Mouse (Mus musculus): ENCODE results near the gene Pgr. TPM values are rescaled to one million over a fixed set of nuclear protein-coding genes. Genes with fewer than 3 reads are reported as not detected.
A peak's percentile ranks its signal among the peaks of the same experiment; 100 is the strongest.

The Pgr gene
- polyA plus RNA-seq (2016; fragmentation: Nextera tagmentation; extraction: Ambion mirVana) = 0.10 and 0.11 TPM in 2 replicates

DNA sequence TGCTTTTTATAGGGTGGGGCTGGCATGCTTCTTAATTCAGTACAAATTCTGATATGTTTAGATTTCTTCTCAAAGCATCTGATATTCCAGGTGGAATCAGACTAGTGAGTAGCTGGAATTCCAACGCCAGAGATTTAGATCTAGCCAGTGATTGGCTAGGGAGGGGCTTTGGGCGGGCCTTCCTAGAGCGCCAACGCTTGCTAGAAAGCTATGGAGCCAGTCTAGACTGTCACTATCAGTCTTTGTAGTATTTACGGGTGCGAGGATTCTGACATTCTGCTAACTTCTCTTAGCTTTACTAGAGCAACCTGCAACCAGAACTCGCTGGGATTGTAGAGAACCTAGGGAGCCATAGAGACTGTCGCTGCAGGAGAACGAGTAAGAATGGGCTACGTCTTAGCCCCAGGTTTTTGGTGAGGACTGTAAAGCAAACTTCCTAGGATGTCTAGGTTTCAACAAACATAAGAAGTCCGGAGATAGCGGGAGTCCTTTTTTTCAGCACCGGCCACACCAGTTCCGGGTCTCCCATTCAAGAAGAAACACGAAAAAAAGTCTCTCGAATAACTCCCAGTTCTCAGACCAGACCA lies at the start of gene Pgr:
Gene Pgr (plus strand): TSS at position 218 of the 587 bp plus-strand sequence.
- under 1% methylated on average over 16 of the region's 16 CpGs for WGBS
- Histone ChIP-seq H3K27me3 (ENCODE audit: low read depth, poor library complexity, severe bottlenecking) (peaks cover 60% of the 10 kb centered on the region), H3K4me1 (peaks cover 20% of the 10 kb centered on the region), H3K9me3 (replicated peaks) (no peaks in the 10 kb centered on the region), H3K4me3 (peak within 1 kb of the TSS; percentile 65), H3K36me3 (no peaks in the 10 kb centered on the region), H3K27ac (no peak within 1 kb of the TSS)
- no peak for DNase-seq (ENCODE audit: low spot score)

DNA sequence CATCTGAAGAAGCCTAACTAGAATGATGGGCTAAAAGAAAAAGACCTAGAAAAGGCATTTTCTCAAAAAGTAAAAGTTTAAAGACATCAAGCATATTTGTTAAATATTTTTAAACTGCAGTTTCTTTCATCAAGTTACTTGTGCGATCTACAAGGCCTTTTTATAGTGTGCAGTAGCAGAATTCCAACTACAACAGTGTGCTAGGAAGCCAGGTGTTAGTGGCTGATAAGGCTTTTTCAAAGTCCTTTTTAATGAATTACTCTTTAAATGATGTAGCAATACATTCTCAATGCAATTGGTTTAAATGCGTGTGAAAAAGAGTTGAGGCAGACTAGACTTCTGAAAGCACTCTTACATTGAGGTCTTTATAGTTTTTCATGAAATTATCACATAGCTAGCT lies 42.2 kb upstream of the Pgr start:
- no peak for DNase-seq (ENCODE audit: low spot score)
- Histone ChIP-seq H3K9me3 (replicated peaks) (no peaks in the 10 kb centered on the region), H3K36me3 (no peaks in the 10 kb centered on the region), H3K4me3 (no peak overlapping the region), H3K27ac (no peak overlapping the region), H3K27me3 (ENCODE audit: low read depth, poor library complexity, severe bottlenecking) (no peaks in the 10 kb centered on the region), H3K4me1 (no peaks in the 10 kb centered on the region)
- 94% methylated on average over 2 of the region's 2 CpGs for WGBS

DNA sequence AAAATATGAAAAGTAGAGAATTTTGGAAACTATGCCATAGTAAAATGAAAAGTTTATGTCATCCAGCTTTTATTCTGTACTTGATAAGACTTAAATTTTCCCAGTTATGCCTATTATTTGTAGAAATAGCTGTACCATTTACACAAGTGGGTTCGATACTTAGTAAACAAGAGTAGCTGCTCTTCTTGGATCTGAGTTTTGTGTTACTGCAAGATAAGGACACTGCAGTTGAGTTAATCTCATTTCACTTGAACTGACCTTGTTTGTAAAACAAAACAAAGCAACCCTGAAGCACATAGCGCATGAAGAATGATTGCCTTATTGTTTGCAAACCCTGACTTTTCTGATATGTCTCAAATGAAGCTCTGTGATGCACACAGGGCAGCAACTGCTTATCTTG lies 31.1 kb upstream of the Pgr start:
- Histone ChIP-seq H3K4me1 (no peaks in the 10 kb centered on the region), H3K4me3 (no peak overlapping the region), H3K27ac (no peak overlapping the region), H3K27me3 (ENCODE audit: low read depth, poor library complexity, severe bottlenecking) (no peaks in the 10 kb centered on the region), H3K9me3 (replicated peaks) (no peaks in the 10 kb centered on the region), H3K36me3 (no peaks in the 10 kb centered on the region)
- WGBS = 88% methylated on average over 2 of the region's 2 CpGs
- no peak for DNase-seq (ENCODE audit: low spot score)

- peaks cover 24% of the 10 kb centered on the region for H3K27me3 ChIP-seq (ENCODE audit: low read depth, poor library complexity, severe bottlenecking)
- H3K36me3 ChIP-seq = no peaks in the 10 kb centered on the region
- no peak for DNase-seq (ENCODE audit: low spot score)
- peaks cover 4% of the 10 kb centered on the region for H3K4me1 ChIP-seq
- H3K4me3 ChIP-seq = no peak overlapping the region
- no peak overlapping the region for H3K27ac ChIP-seq
- no peaks in the 10 kb centered on the region for H3K9me3 ChIP-seq (replicated peaks)
- 88% methylated on average over 5 of the region's 5 CpGs for WGBS
Observed at GRCm38 (mm10) chr9:8895205-8895604, 4.4 kb upstream of the Pgr start.

DNA sequence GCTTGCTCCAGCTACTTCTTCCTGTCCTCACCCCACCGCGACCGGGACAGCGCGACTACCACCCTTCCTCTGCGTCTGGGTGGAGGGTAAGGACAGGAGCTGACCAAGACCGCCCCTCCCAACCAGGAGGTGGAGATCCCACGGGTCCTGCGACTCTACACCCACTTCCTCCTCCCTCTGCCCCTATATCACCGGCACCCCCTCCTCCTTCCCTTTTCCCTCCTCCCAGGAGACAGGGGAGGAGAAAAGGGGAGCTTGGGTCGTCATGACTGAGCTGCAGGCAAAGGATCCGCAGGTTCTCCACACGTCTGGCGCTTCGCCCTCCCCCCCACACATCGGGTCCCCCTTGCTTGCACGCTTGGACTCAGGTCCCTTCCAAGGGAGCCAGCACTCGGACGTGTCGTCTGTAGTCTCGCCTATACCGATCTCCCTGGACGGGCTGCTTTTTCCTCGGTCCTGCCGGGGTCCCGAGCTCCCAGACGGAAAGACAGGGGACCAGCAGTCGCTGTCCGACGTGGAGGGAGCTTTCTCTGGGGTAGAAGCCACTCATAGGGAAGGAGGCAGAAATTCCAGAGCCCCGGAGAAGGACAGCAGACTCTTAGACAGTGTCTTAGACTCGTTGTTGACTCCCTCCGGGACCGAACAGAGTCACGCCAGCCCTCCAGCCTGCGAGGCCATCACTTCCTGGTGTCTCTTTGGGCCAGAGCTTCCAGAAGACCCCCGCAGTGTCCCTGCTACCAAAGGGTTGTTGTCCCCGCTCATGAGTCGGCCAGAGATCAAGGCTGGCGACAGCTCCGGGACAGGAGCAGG lies 775 bp downstream of the Pgr start:
- WGBS = 1% methylated on average over 41 of the region's 41 CpGs
- Histone ChIP-seq H3K4me3 (peak overlapping the region; percentile 65), H3K27ac (no peak overlapping the region), H3K36me3 (no peaks in the 10 kb centered on the region), H3K9me3 (replicated peaks) (no peaks in the 10 kb centered on the region), H3K27me3 (ENCODE audit: low read depth, poor library complexity, severe bottlenecking) (peaks cover 60% of the 10 kb centered on the region), H3K4me1 (peaks cover 20% of the 10 kb centered on the region)
- DNase-seq (ENCODE audit: low spot score) = peak; percentile 63

- peak; percentile 53 for DNase-seq (ENCODE audit: low spot score)
- Histone ChIP-seq H3K4me3 (peak overlapping the region; percentile 65), H3K9me3 (replicated peaks) (no peaks in the 10 kb centered on the region), H3K4me1 (peaks cover 20% of the 10 kb centered on the region), H3K27me3 (ENCODE audit: low read depth, poor library complexity, severe bottlenecking) (peaks cover 60% of the 10 kb centered on the region), H3K36me3 (no peaks in the 10 kb centered on the region), H3K27ac (peak overlapping the region; percentile 68; the same call in 1 of the 2 replicates)
- WGBS = under 1% methylated on average over 36 of the region's 36 CpGs
Observed at GRCm38 (mm10) chr9:8901013-8901646, 1.5 kb downstream of the Pgr start.

GRCm38 (mm10) chr9:8901647-8902131 lies 2.1 kb downstream of the Pgr start:
- Histone ChIP-seq H3K36me3 (no peaks in the 10 kb centered on the region), H3K4me1 (peaks cover 20% of the 10 kb centered on the region), H3K4me3 (peak overlapping the region; percentile 65), H3K9me3 (replicated peaks) (no peaks in the 10 kb centered on the region), H3K27me3 (ENCODE audit: low read depth, poor library complexity, severe bottlenecking) (peaks cover 60% of the 10 kb centered on the region), H3K27ac (peak overlapping the region; percentile 68; the same call in 1 of the 2 replicates)
- WGBS = under 1% methylated on average over 45 of the region's 49 CpGs
- DNase-seq (ENCODE audit: low spot score) = peak; percentile 63

DNA sequence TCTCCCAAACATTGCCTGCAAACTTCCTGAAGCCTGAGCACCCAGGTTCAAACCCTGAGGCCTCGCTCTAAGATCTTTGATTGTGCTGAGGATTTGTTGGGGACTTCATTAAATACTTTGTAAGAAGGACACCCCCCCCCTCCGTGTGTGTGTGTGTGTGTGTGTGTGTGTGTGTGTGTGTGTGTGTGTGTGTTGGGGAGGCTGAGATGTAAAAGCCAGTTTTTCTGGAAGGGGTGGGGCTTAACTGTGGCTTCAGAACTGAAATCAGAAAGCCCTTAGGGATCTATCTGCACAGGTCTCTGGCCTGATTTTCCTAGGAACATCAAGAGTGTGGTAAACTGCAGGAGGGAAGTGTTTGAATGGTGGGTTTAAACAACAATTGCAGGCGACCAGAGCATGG lies 2.6 kb downstream of the Pgr start:
- H3K36me3 ChIP-seq = no peaks in the 10 kb centered on the region
- H3K4me3 ChIP-seq = peak overlapping the region; percentile 65
- H3K27ac ChIP-seq = no peak overlapping the region
- H3K9me3 ChIP-seq (replicated peaks) = no peaks in the 10 kb centered on the region
- peaks cover 60% of the 10 kb centered on the region for H3K27me3 ChIP-seq (ENCODE audit: low read depth, poor library complexity, severe bottlenecking)
- H3K4me1 ChIP-seq = peaks cover 20% of the 10 kb centered on the region
- no peak for DNase-seq (ENCODE audit: low spot score)
- 21% methylated on average over 3 of the region's 3 CpGs for WGBS

DNA sequence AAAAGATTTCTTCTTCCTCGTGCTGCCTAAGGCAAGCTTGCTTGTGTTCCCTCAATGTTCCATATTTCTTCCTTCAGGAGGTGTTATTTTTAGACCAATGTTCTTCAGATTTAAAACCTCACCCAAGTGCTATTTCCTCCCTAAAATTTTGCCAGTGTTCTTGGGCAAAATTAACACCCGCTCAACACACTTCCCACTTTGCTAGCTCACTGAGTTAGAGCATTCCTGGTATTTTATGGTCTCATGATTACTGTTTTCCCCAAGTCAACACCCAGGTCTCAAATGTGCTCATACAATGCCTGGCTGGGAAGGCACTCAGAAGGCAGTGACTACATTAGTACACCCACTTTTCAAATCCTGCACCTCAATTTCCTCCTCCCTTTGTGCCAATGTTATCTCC lies 27.9 kb downstream of the Pgr start:
- WGBS = 93% methylated on average over 2 of the region's 2 CpGs
- no peak for DNase-seq (ENCODE audit: low spot score)
- H3K4me3 ChIP-seq = no peak overlapping the region

GRCm38 (mm10) chr9:8937753-8938152 lies 38.1 kb downstream of the Pgr start:
- no peak for DNase-seq (ENCODE audit: low spot score)
- Histone ChIP-seq H3K9me3 (replicated peaks) (no peaks in the 10 kb centered on the region), H3K27me3 (ENCODE audit: low read depth, poor library complexity, severe bottlenecking) (no peaks in the 10 kb centered on the region), H3K36me3 (no peaks in the 10 kb centered on the region), H3K4me1 (no peaks in the 10 kb centered on the region), H3K27ac (no peak overlapping the region), H3K4me3 (no peak overlapping the region)
- WGBS = 50% methylated on average over 1 of the region's 1 CpGs

More for the DNA sequence above, 27.9 kb downstream of the Pgr start:
- Histone ChIP-seq H3K36me3 (no peaks in the 10 kb centered on the region), H3K4me1 (no peaks in the 10 kb centered on the region), H3K9me3 (replicated peaks) (no peaks in the 10 kb centered on the region), H3K27me3 (ENCODE audit: low read depth, poor library complexity, severe bottlenecking) (no peaks in the 10 kb centered on the region), H3K27ac (no peak overlapping the region)

DNA sequence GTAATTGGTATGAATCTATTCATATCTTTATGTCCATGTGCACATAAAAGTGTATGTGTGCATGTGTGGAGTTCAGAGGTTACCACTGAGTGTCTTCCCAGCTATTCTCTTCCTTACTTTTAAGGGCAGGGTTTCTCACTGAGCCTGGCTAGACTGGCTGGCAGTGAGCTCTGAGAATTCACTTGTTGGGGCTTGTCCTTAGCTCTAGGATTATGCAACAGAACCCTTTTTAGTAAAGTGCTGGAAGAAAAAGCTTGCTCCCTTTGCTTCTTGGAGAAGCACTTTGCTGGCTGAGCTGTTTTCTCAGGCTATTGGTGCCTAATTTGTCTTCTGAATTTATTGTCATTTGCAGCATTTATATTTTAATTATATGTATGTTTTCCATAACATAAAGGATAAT lies 53.7 kb downstream of the Pgr start:
- Histone ChIP-seq H3K9me3 (replicated peaks) (no peaks in the 10 kb centered on the region), H3K27me3 (ENCODE audit: low read depth, poor library complexity, severe bottlenecking) (no peaks in the 10 kb centered on the region), H3K4me3 (no peak overlapping the region), H3K36me3 (no peaks in the 10 kb centered on the region), H3K4me1 (no peaks in the 10 kb centered on the region), H3K27ac (no peak overlapping the region)
- no peak for DNase-seq (ENCODE audit: low spot score)

DNA sequence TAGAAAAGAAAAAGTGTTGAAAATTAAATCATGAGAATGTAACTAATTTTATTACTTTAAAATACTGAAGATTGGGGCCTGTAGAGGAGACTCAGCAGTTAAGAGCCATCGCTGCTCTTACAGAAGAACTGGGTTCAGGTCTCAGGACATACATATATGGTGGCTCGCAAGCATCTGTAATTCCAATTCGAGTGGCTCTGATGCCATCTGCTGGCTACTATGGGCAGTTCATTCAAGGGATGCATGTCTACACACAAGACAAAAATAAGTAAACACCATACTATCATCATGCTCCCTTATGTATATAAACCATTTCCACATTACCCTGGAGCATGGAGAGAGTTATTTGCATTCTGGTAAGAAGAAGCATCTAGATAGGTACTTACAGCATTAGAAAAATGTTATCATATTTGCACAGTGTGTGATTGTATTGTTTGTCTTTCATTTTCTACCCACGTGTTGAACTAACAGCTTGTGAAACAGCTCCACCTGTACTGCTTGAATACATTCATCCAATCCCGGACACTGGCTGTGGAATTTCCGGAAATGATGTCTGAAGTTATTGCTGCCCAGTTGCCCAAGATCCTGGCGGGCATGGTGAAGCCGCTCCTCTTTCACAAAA lies 65.0 kb downstream of the Pgr start:
- H3K4me3 ChIP-seq = no peak overlapping the region
- H3K4me1 ChIP-seq = no peaks in the 10 kb centered on the region
- H3K27me3 ChIP-seq (ENCODE audit: low read depth, poor library complexity, severe bottlenecking) = no peaks in the 10 kb centered on the region
- no peaks in the 10 kb centered on the region for H3K36me3 ChIP-seq
- 74% methylated on average over 8 of the region's 8 CpGs for WGBS
- no peaks in the 10 kb centered on the region for H3K9me3 ChIP-seq (replicated peaks)
- H3K27ac ChIP-seq = no peak overlapping the region
- DNase-seq (ENCODE audit: low spot score) = peak; percentile 47

- no peak for DNase-seq (ENCODE audit: low spot score)
Observed at GRCm38 (mm10) chr9:8970240-8970639, 70.6 kb downstream of the Pgr start.

More at GRCm38 (mm10) chr9:8970240-8970639, 70.6 kb downstream of the Pgr start:
- Histone ChIP-seq H3K9me3 (replicated peaks) (no peaks in the 10 kb centered on the region), H3K27me3 (ENCODE audit: low read depth, poor library complexity, severe bottlenecking) (no peaks in the 10 kb centered on the region), H3K4me3 (no peak overlapping the region), H3K4me1 (no peaks in the 10 kb centered on the region), H3K27ac (no peak overlapping the region), H3K36me3 (no peaks in the 10 kb centered on the region)
- WGBS = 70% methylated on average over 7 of the region's 7 CpGs

Measured in limb, embryonic 10.5 days (tissue).